Mouse (Mus musculus): ENCODE measurements around the gene Msantd2.

- no peak for TF ChIP-seq POLR2A (IDR thresholded peaks at IDR 0.05; ENCODE audit: control insufficient read depth, extremely low read depth, insufficient read depth, low read length, poor library complexity)
- TF ChIP-seq CTCF (IDR thresholded peaks at IDR 0.05; ENCODE audit: borderline replicate concordance, control insufficient read depth, extremely low read depth, insufficient read depth, low read length, poor library complexity), result no peak
Observed at GRCm38 (mm10) chr9:37460961-37461340, 28.2 kb upstream of the Msantd2 start.

Data from thymus, adult 2 months (tissue).